Mouse (Mus musculus): ENCODE data around the gene Gng2. TPM values are rescaled to one million over a fixed set of nuclear protein-coding genes. Genes with fewer than 3 reads are reported as not detected.

Gene Gng2
- polyA plus RNA-seq, 1 experiment = 117 TPM

DNA sequence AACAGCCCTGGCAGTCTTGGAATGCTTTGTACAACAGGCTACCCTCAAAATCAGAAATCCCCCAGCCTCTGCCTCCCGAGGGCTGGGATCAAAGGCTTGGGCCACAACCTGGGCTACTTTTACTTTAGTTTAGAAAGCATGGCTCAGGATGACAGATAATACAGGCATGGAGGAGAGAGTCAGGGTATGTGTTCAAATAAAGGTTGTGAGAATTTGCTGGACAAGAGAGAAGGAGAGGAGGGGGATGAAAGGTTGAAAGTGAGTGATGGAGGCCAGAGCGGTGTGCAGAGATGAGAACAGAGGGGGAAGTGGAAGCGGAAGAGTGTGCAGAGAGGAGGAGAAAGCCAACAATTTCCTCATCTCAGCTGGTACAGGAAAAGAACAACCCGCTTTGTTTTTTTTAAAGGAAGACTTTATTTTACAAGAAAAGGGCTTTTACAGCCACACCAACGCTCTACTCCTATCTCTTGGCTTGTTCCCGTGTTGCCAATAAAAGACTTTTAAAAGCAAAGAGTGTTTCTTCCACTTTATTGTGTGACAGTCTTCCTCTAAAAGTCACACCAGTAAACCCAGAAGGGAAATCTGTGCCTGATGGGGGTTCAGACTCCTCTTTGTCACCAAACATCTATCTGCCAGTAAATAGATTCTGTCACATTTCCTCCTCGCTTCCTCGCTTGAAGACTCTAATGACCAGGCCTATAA, 8.6 kb upstream of the Gng2 start:
- H3K27me3 ChIP-seq (ENCODE audit: control insufficient read depth, insufficient read depth, low read length, poor library complexity, severe bottlenecking) = no peaks in the 10 kb centered on the region
- no peak overlapping the region for H3K27ac ChIP-seq (ENCODE audit: insufficient read depth, low read length)
- no peak overlapping the region for H3K4me3 ChIP-seq (ENCODE audit: low read depth, low read length)
- TF ChIP-seq POLR2A (IDR thresholded peaks at IDR 0.05; ENCODE audit: insufficient read depth, low read length) (no peak), EP300 (IDR thresholded peaks at IDR 0.05; ENCODE audit: insufficient read depth, low read depth, low read length) (no peak)
- peaks cover 7% of the 10 kb centered on the region for H3K4me1 ChIP-seq (ENCODE audit: control insufficient read depth, insufficient read depth, low read length)
- no peaks in the 10 kb centered on the region for H3K36me3 ChIP-seq (ENCODE audit: control insufficient read depth, insufficient read depth, low read length, poor library complexity, severe bottlenecking)
- H3K9me3 ChIP-seq (replicated peaks; ENCODE audit: control insufficient read depth, insufficient read depth, low read length, poor library complexity, severe bottlenecking) = no peaks in the 10 kb centered on the region
- H3K9ac ChIP-seq (ENCODE audit: low read depth, poor library complexity, severe bottlenecking) = no peak overlapping the region

DNA sequence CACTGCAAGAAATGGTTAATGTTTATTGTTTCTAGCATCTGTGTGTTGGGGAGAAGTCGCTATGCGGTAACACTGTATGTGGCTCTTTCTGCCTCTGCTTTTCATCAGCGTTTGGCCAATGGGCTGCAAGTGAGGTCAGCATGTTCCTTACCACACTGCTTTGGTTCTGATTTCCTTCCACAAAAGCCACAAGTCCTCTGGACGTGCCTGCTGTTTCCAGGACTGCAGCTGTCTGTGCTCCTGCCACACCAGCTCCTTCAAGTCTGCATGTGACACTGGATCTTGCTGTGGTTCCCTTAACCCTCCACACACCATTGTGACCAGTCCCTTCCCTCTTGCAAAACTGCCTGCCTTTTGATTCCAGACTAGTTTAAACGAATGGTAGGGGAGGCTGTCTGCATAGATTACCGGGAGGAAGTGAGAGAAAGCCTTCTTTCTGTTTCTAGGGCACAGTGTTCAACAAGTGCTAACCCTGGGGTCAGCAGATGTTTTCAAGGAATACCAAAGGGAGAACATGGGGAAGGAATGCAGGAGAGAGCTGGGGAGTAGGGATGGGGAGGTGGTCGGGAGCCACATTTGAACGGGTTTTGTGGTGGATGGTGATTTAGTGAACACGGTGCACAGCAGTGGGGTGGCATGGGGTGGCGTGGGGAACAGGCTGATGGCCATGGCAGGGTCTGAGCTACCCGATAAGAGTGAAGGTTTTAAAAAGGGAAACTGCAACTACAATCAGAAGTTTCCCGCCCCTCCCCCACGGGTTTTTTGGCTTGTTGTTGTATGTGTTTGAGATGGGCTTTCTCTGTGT, 7.9 kb upstream of the Gng2 start:
- Histone ChIP-seq H3K36me3 (ENCODE audit: control insufficient read depth, insufficient read depth, low read length, poor library complexity, severe bottlenecking) (no peaks in the 10 kb centered on the region), H3K27ac (ENCODE audit: insufficient read depth, low read length) (no peak overlapping the region), H3K4me3 (ENCODE audit: low read depth, low read length) (no peak overlapping the region), H3K9ac (ENCODE audit: low read depth, poor library complexity, severe bottlenecking) (no peak overlapping the region), H3K27me3 (ENCODE audit: control insufficient read depth, insufficient read depth, low read length, poor library complexity, severe bottlenecking) (no peaks in the 10 kb centered on the region), H3K4me1 (ENCODE audit: control insufficient read depth, insufficient read depth, low read length) (peaks cover 7% of the 10 kb centered on the region), H3K9me3 (replicated peaks; ENCODE audit: control insufficient read depth, insufficient read depth, low read length, poor library complexity, severe bottlenecking) (no peaks in the 10 kb centered on the region)
- TF ChIP-seq POLR2A (IDR thresholded peaks at IDR 0.05; ENCODE audit: insufficient read depth, low read length) (no peak), EP300 (IDR thresholded peaks at IDR 0.05; ENCODE audit: insufficient read depth, low read depth, low read length) (no peak), CTCF (IDR thresholded peaks at IDR 0.05; ENCODE audit: low read depth, low read length) (no peak)

DNA sequence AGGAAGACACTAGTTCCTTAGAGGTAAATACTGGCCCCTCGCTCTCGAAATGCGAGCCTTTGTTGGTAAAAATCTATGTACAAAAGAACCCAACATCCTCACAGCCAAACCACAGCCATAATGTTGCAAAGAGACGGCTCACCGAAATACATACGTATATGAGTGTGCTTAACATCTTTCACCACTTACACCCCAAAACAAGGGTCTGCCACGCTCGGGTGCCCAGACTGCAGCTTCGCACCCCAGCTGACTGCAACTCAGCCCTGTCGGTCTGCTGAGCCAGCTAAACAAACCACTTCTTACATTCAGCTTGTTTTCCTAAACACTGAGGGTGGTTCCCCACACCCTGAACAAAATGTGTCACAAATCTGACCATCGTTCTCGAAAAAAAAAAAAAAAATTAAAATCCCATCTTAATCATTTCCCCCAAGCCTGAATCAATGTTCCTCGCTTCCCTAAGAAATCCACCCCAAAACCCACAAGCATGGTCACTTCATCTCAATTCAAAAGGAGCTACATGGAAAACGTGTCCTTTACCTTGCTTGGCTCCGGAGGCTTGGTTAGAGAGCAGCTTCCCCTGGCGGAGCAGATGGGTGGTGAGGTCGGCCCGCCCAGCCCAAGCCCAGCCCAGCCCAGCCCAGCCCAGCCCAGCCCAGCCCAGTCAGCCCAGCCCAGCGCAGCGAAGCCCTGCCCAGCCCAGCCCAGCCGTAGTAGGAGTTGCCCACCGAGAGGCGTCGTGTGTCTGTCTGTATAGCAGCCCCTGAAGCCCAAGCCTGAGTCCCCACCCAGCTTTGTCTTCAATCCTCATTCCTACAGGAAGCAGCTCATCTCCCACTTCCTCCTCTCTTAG, 781 bp downstream of the Gng2 start:
- Histone ChIP-seq H3K9me3 (replicated peaks; ENCODE audit: control insufficient read depth, insufficient read depth, low read length, poor library complexity, severe bottlenecking) (no peaks in the 10 kb centered on the region), H3K36me3 (ENCODE audit: control insufficient read depth, insufficient read depth, low read length, poor library complexity, severe bottlenecking) (no peaks in the 10 kb centered on the region), H3K9ac (ENCODE audit: low read depth, poor library complexity, severe bottlenecking) (peak overlapping the region; percentile 46), H3K27me3 (ENCODE audit: control insufficient read depth, insufficient read depth, low read length, poor library complexity, severe bottlenecking) (no peaks in the 10 kb centered on the region), H3K4me3 (ENCODE audit: low read depth, low read length) (peak overlapping the region; percentile 64), H3K4me1 (ENCODE audit: control insufficient read depth, insufficient read depth, low read length) (no peaks in the 10 kb centered on the region), H3K27ac (ENCODE audit: insufficient read depth, low read length) (peak overlapping the region; percentile 68)
- TF ChIP-seq CTCF (IDR thresholded peaks at IDR 0.05; ENCODE audit: low read depth, low read length) (no peak), EP300 (IDR thresholded peaks at IDR 0.05; ENCODE audit: insufficient read depth, low read depth, low read length) (0 out of 2 replicates have a peak, but pooled peaks have one; percentile 22)

DNA sequence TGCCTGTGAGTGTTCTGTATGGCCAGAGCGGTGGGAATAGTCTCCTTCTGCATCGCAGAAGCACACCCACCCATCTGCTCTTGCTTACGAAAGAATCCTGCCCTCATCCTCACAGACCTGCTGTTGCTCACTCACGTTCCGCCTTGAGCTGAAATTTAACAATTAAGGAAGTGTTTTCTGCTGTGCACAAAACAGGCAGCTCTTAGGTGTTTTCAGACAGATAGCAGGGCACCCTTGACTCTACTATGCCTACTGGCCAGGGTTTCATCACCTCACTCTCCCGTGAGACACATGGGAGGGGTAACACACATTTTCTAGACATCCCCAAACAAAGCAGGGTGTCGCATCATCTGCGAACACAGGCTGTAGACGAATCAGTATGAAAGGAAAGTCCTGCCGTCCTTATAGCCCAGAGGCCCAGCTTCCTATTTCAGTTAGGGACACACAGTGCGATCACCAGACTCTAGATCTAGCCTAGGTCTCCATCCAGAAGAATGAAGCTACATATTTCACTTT, 2.4 kb downstream of the Gng2 start:
- Histone ChIP-seq H3K9ac (ENCODE audit: low read depth, poor library complexity, severe bottlenecking) (no peak overlapping the region), H3K36me3 (ENCODE audit: control insufficient read depth, insufficient read depth, low read length, poor library complexity, severe bottlenecking) (no peaks in the 10 kb centered on the region), H3K27ac (ENCODE audit: insufficient read depth, low read length) (no peak overlapping the region), H3K27me3 (ENCODE audit: control insufficient read depth, insufficient read depth, low read length, poor library complexity, severe bottlenecking) (no peaks in the 10 kb centered on the region), H3K4me3 (ENCODE audit: low read depth, low read length) (0 out of 2 replicates have a peak overlapping the region, but pooled peaks have one; percentile 2), H3K4me1 (ENCODE audit: control insufficient read depth, insufficient read depth, low read length) (no peaks in the 10 kb centered on the region), H3K9me3 (replicated peaks; ENCODE audit: control insufficient read depth, insufficient read depth, low read length, poor library complexity, severe bottlenecking) (no peaks in the 10 kb centered on the region)
- no peak for TF ChIP-seq POLR2A (IDR thresholded peaks at IDR 0.05; ENCODE audit: insufficient read depth, low read length)
- TF ChIP-seq CTCF (IDR thresholded peaks at IDR 0.05; ENCODE audit: low read depth, low read length) = no peak
- no peak for TF ChIP-seq EP300 (IDR thresholded peaks at IDR 0.05; ENCODE audit: insufficient read depth, low read depth, low read length)

DNA sequence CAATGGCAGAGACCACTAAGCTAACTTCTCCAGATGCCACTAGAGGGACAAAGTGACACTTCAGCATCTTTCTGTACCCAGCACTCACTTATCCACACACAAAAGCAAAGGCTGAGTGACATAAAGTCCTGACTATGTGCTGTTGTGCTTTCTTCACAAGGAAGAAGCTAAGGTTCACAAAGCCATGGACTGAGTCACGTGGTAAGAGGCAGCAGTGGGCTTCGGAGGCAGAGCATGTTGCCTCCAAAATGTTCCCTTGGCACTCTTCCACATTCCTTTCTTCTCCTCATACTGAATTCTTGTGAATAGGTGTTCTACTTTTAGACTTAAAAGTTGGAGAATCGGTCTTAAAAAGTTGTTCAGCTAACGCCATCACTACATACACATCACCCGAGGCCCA, 3.0 kb downstream of the Gng2 start:
- TF ChIP-seq POLR2A (IDR thresholded peaks at IDR 0.05; ENCODE audit: insufficient read depth, low read length) (no peak), CTCF (IDR thresholded peaks at IDR 0.05; ENCODE audit: low read depth, low read length) (no peak), EP300 (IDR thresholded peaks at IDR 0.05; ENCODE audit: insufficient read depth, low read depth, low read length) (no peak)
- H3K9ac ChIP-seq (ENCODE audit: low read depth, poor library complexity, severe bottlenecking) = no peak overlapping the region
- no peaks in the 10 kb centered on the region for H3K36me3 ChIP-seq (ENCODE audit: control insufficient read depth, insufficient read depth, low read length, poor library complexity, severe bottlenecking)
- no peaks in the 10 kb centered on the region for H3K27me3 ChIP-seq (ENCODE audit: control insufficient read depth, insufficient read depth, low read length, poor library complexity, severe bottlenecking)
- H3K4me1 ChIP-seq (ENCODE audit: control insufficient read depth, insufficient read depth, low read length) = no peaks in the 10 kb centered on the region
- H3K4me3 ChIP-seq (ENCODE audit: low read depth, low read length) = no peak overlapping the region
- H3K9me3 ChIP-seq (replicated peaks; ENCODE audit: control insufficient read depth, insufficient read depth, low read length, poor library complexity, severe bottlenecking) = no peaks in the 10 kb centered on the region
- H3K27ac ChIP-seq (ENCODE audit: insufficient read depth, low read length) = no peak overlapping the region

All from ES-Bruce4 (cell line).